Mouse (Mus musculus) neural tube, embryonic 10.5 days (tissue): ENCODE data around the gene Supt7l.

Experiments
- DNase-seq: peaks from one replicate; pipeline ENCODE4 v3.0.0-alpha.2; 2017; ENCODE audit warnings: low spot score; ENCODE audit errors: extremely low spot score

The Supt7l gene

GRCm38 (mm10) chr5:31492031-31492430, 35.6 kb downstream of the Supt7l start:
- DNase-seq: no peak

- no peak for DNase-seq
These were observed 38.4 kb downstream of the Supt7l start for GRCm38 (mm10) chr5:31489116-31489769.

GRCm38 (mm10) chr5:31487889-31488288, 39.7 kb downstream of the Supt7l start:
- DNase-seq: no peak

GRCm38 (mm10) chr5:31485440-31485839, 42.2 kb downstream of the Supt7l start, which contains the start of gene 4930548H24Rik:
TSS of gene 4930548H24Rik (plus strand) at chr5:31485740.
- DNase-seq: no peak

GRCm38 (mm10) chr5:31480536-31480935, 47.1 kb downstream of the Supt7l start:
- DNase-seq: no peak

- DNase-seq: peak; percentile 24
These were observed 57.3 kb downstream of the Supt7l start for GRCm38 (mm10) chr5:31470334-31470733.

- no peak for DNase-seq
These were observed 57.9 kb downstream of the Supt7l start for GRCm38 (mm10) chr5:31469711-31470110.

GRCm38 (mm10) chr5:31467798-31468197, 59.8 kb downstream of the Supt7l start:
- no peak for DNase-seq
